Mouse (Mus musculus): ENCODE results near the gene Ptprcap. TPM values are rescaled to one million over a fixed set of nuclear protein-coding genes. Genes with fewer than 3 reads are reported as not detected.

The Ptprcap gene
- total and polyA plus RNA-seq, 3 experiments, result 67.9 to 75.7 TPM; not detected in 1

DNA sequence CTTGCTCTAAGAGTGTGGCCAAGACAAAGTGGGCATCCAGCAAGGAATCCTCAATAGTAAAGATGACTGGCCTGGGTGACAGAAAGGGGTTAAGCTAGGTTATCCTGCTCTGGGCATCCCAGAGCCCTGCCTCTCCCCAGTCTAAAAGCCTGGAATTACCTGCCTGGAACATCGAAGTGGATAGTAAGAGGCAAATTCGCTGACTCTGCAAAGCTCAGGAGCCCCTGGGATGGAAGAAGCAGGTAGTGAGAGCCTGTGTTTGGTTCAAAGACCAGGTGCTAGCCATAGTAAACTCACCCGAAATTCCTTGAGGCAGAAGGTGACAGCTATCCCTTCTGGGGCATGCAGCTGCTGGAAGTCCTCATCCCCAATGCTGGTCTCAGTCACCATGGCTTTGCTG is 43.8 kb downstream of the Ptprcap start:
- peaks cover 6 to 24% of the 10 kb centered on the region in 2 experiments; a peak in 3 of 4 replicates for H3K36me3 ChIP-seq (ENCODE audit: control insufficient read depth in 1 of 2, insufficient read depth in 2 of 2, low read length in 2 of 2)
- no peak overlapping the region for H3K9ac ChIP-seq (ENCODE audit: control insufficient read depth, low read depth, low read length, poor library complexity, severe bottlenecking)
- no peaks in the 10 kb centered on the region for H3K9me3 ChIP-seq (replicated peaks; ENCODE audit: insufficient read depth, low read length)
- TF ChIP-seq MAFK (IDR thresholded peaks at IDR 0.05; ENCODE audit: borderline replicate concordance, low read depth, low read length) (0 out of 2 replicates have a peak, but pooled peaks have one; percentile 50), NELFE (IDR thresholded peaks at IDR 0.05; ENCODE audit: low read depth, low read length) (no peak), HCFC1 (IDR thresholded peaks at IDR 0.05; ENCODE audit: low read depth, low read length) (no peak), UBTF (IDR thresholded peaks at IDR 0.05; ENCODE audit: borderline replicate concordance, insufficient read depth, low read depth, low read length) (no peak)
- H3K4me3 ChIP-seq (ENCODE audit: control insufficient read depth in 1 of 2, insufficient read depth in 1 of 2, low read depth in 2 of 2, low read length in 2 of 2), result no peak overlapping the region
- H3K27ac ChIP-seq (ENCODE audit: control insufficient read depth, low read depth, low read length), result no peak overlapping the region
- H3K27me3 ChIP-seq (ENCODE audit: control insufficient read depth in 1 of 2, insufficient read depth in 2 of 2, low read length in 2 of 2), result no peaks in the 10 kb centered on the region
- DNase-seq (ENCODE audit: low read depth, low spot score), result no peak
- peaks cover 37% of the 10 kb centered on the region for H3K79me2 ChIP-seq (ENCODE audit: control insufficient read depth, insufficient read depth, low read length, poor library complexity)
- H3K4me1 ChIP-seq (ENCODE audit: control insufficient read depth in 1 of 2, insufficient read depth in 2 of 2, low read length in 2 of 2), result peaks cover 6 to 32% of the 10 kb centered on the region in 2 experiments

- Histone ChIP-seq H3K79me2 (ENCODE audit: control insufficient read depth, insufficient read depth, low read length, poor library complexity) (peaks cover 16% of the 10 kb centered on the region), H3K27me3 (ENCODE audit: control insufficient read depth in 1 of 2, insufficient read depth in 2 of 2, low read length in 2 of 2) (no peaks in the 10 kb centered on the region), H3K9ac (ENCODE audit: control insufficient read depth, low read depth, low read length, poor library complexity, severe bottlenecking) (peak within 1 kb of the TSS; percentile 86), H3K36me3 (ENCODE audit: control insufficient read depth in 1 of 2, insufficient read depth in 2 of 2, low read length in 2 of 2) (peaks cover 0 to 23% of the 10 kb centered on the region in 2 experiments; a peak in 3 of 4 replicates), H3K4me1 (ENCODE audit: control insufficient read depth in 1 of 2, insufficient read depth in 2 of 2, low read length in 2 of 2) (peaks cover 6 to 34% of the 10 kb centered on the region in 2 experiments), H3K9me3 (replicated peaks; ENCODE audit: insufficient read depth, low read length) (no peaks in the 10 kb centered on the region), H3K27ac (ENCODE audit: control insufficient read depth, low read depth, low read length) (peak within 1 kb of the TSS; percentile 90), H3K4me3 (ENCODE audit: control insufficient read depth in 1 of 2, insufficient read depth in 1 of 2, low read depth in 2 of 2, low read length in 2 of 2) (peak within 1 kb of the TSS; percentile 72 to 82)
- DNase-seq (ENCODE audit: low read depth, low spot score), result peak; percentile 99
- no peak for TF ChIP-seq ZNF384 (IDR thresholded peaks at IDR 0.05; ENCODE audit: low read depth, low read length)
- no peak for TF ChIP-seq ZKSCAN1 (IDR thresholded peaks at IDR 0.05; ENCODE audit: low read depth, low read length)
- TF ChIP-seq POLR2AphosphoS2 (IDR thresholded peaks at IDR 0.05; ENCODE audit: low read length), result peak; percentile 79; the same call in 1 of the 2 replicates
- peak; percentile 75 for TF ChIP-seq ETS1 (IDR thresholded peaks at IDR 0.05; ENCODE audit: low read depth, low read length)
- peak; percentile 37; the same call in 1 of the 2 replicates for TF ChIP-seq NRF1 (IDR thresholded peaks at IDR 0.05; ENCODE audit: insufficient read depth, low read depth, low read length, poor library complexity, severe bottlenecking)
- TF ChIP-seq POLR2AphosphoS5 (IDR thresholded peaks at IDR 0.05; ENCODE audit: borderline replicate concordance, low read depth, low read length), result 0 out of 2 replicates have a peak, but pooled peaks have one; percentile 61
- TF ChIP-seq MYB (IDR thresholded peaks at IDR 0.05; ENCODE audit: low read depth, low read length), result peak; percentile 58; the same call in 1 of the 2 replicates
- TF ChIP-seq JUND (IDR thresholded peaks at IDR 0.05; ENCODE audit: low read depth, low read length), result no peak
- TF ChIP-seq KAT2A (conservative IDR thresholded peaks at IDR 0.05; ENCODE audit: low read depth, low read length), result peak; percentile 50; the same call in 1 of the 2 replicates
- no peak for TF ChIP-seq TAL1 (IDR thresholded peaks at IDR 0.05; ENCODE audit: low read length)
- TF ChIP-seq ELF1 (IDR thresholded peaks at IDR 0.05; ENCODE audit: low read depth, low read length), result 0 out of 2 replicates have a peak, but pooled peaks have one; percentile 14
- TF ChIP-seq EP300 (IDR thresholded peaks at IDR 0.05; ENCODE audit: low read depth in 1 of 2, low read length in 2 of 2), result no peak
- TF ChIP-seq CHD1 (IDR thresholded peaks at IDR 0.05; ENCODE audit: low read depth, low read length), result no peak
- TF ChIP-seq E2F4 (IDR thresholded peaks at IDR 0.05; ENCODE audit: borderline replicate concordance, low read depth, low read length), result peak; percentile 78; the same call in 1 of the 2 replicates
- TF ChIP-seq MXI1 (IDR thresholded peaks at IDR 0.05; ENCODE audit: low read depth, low read length), result peak; percentile 89
- TF ChIP-seq USF2 (IDR thresholded peaks at IDR 0.05; ENCODE audit: borderline replicate concordance in 1 of 2, insufficient read depth in 1 of 2, low read depth in 1 of 2, low read length in 2 of 2), result peak; percentile 99
- TF ChIP-seq GATA1 (IDR thresholded peaks at IDR 0.05; ENCODE audit: low read depth, low read length), result no peak
- peak; percentile 69; the same call in 1 of the 2 replicates for TF ChIP-seq MAZ (IDR thresholded peaks at IDR 0.05; ENCODE audit: low read depth, low read length)
- peak; percentile 13 for TF ChIP-seq TCF12 (IDR thresholded peaks at IDR 0.05; ENCODE audit: low read depth, low read length)
- TF ChIP-seq CTCF (IDR thresholded peaks at IDR 0.05 in 2 of 3, conservative IDR thresholded peaks at IDR 0.05 in 1 of 3; ENCODE audit: control insufficient read depth in 1 of 3, insufficient read depth in 1 of 3, low read depth in 2 of 3, low read length in 3 of 3, poor library complexity in 1 of 3, severe bottlenecking in 1 of 3), result no peak
- peak; percentile 98 for TF ChIP-seq MAX (IDR thresholded peaks at IDR 0.05; ENCODE audit: low read length)
- TF ChIP-seq NELFE (IDR thresholded peaks at IDR 0.05; ENCODE audit: low read depth, low read length), result peak; percentile 86
- peak; percentile 60; the same call in 1 of the 2 replicates for TF ChIP-seq MYC (IDR thresholded peaks at IDR 0.05; ENCODE audit: low read depth, low read length)
- no peak for TF ChIP-seq CHD2 (IDR thresholded peaks at IDR 0.05; ENCODE audit: low read length)
- peak; percentile 93 for TF ChIP-seq TBP (IDR thresholded peaks at IDR 0.05; ENCODE audit: low read depth, low read length)
- TF ChIP-seq USF1 (IDR thresholded peaks at IDR 0.05; ENCODE audit: low read depth, low read length), result peak; percentile 98
- TF ChIP-seq ZMIZ1 (IDR thresholded peaks at IDR 0.05; ENCODE audit: low read depth, low read length), result peak; percentile 82; the same call in 1 of the 2 replicates
Measured at GRCm38 (mm10) chr19:4201291-4201909, 48.0 kb downstream of the Ptprcap start, which contains the start of gene Rad9a. Rad9a (minus strand) TSS chr19:4201662.

Data from MEL (cell line).